Mouse (Mus musculus): ENCODE data around the gene Fetub. TPM values are rescaled to one million over a fixed set of nuclear protein-coding genes. Genes with fewer than 3 reads are reported as not detected.

Gene Fetub
- polyA plus RNA-seq, 1 experiment from 2014 or later, result not detected

DNA sequence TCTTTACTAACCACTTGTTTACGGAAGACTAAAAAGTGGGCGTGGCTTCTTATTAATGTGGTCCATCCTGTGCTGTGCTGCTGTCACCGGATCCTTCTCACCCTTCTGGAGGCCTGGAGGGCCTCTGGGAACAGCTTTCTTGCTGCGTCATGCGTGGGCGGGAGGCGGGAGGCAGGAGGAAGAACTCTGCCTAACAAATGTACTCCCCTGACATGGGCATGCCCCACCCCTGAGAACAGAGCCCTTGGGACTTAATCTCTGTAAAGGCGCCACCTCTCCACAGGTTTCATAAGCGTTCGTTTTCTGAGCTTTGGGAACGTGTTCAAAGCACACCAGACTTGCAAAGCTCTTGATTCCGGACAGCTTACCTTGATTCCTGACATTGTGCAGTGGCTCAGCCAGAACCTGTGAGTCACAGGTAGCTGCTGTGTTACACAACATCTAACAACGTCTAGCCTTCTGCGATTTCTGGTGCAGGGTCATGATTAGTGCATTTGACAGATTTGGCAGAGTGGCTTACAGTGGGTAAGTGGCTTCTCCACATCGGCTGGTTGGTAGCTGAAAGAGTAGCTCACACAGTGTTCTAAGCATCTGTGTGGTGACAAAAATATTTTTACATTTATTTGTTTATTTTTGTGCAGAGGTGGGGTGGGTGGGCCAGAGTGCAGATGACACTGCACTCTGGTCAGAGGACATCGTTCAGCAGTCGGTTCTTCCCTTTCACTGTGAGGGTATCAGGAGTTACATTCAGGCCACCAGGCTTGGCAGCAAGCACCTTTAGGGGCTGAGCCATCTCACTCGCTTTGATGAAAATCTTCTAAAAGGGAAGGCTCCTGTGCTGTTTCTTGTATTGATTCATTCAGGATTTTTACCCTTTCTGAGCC is 2.1 kb downstream of the Fetub start:
- no peaks in the 10 kb centered on the region for H3K27me3 ChIP-seq (ENCODE audit: control insufficient read depth, insufficient read depth, low read length)
- ATAC-seq (ENCODE audit: insufficient read depth, low FRiP score, low TSS enrichment) (no peak), DNase-seq (ENCODE audit: low spot score) (no peak)
- no peaks in the 10 kb centered on the region for H3K36me3 ChIP-seq (ENCODE audit: control insufficient read depth, insufficient read depth, low read length)
- no peaks in the 10 kb centered on the region for H3K9me3 ChIP-seq (ENCODE audit: control insufficient read depth, low read length)
- no peak overlapping the region for H3K4me2 ChIP-seq (ENCODE audit: low read depth)
- no peaks in the 10 kb centered on the region for H3K4me1 ChIP-seq (ENCODE audit: control insufficient read depth, insufficient read depth, low read length)
- no peak overlapping the region for H3K4me3 ChIP-seq (ENCODE audit: low read depth, low read length)
- WGBS, result 72% methylated on average over 18 of the region's 18 CpGs
- H3K27ac ChIP-seq (ENCODE audit: low read depth, low read length), result no peak overlapping the region
- H3K9ac ChIP-seq (ENCODE audit: low read length), result no peak overlapping the region

DNA sequence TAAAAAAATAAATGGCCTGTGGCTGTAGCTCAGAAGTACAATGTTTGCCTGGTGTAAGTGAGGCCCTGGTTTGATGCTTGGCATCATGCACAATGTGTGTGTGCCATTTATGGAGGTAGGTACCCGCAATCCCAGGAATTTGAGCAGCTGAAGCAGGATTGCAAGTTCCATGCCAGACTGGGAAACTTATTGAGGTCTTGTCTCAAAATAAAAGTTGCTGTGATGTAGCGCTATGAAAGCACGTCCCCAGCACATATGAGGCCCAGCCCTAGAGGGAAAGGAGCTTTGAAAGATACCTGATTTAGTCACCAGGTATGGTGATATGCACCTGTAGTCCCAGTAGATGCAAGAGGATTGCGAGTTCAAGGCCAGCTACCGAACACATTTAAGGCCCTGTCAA is 3.6 kb downstream of the Fetub start:
- H3K27ac ChIP-seq (ENCODE audit: low read depth, low read length), result no peak overlapping the region
- ATAC-seq (ENCODE audit: insufficient read depth, low FRiP score, low TSS enrichment) (no peak), DNase-seq (ENCODE audit: low spot score) (no peak)
- no peaks in the 10 kb centered on the region for H3K9me3 ChIP-seq (ENCODE audit: control insufficient read depth, low read length)
- H3K4me1 ChIP-seq (ENCODE audit: control insufficient read depth, insufficient read depth, low read length), result no peaks in the 10 kb centered on the region
- WGBS, result 95% methylated on average over 5 of the region's 5 CpGs
- no peak overlapping the region for H3K9ac ChIP-seq (ENCODE audit: low read length)
- H3K4me2 ChIP-seq (ENCODE audit: low read depth), result no peak overlapping the region
- H3K36me3 ChIP-seq (ENCODE audit: control insufficient read depth, insufficient read depth, low read length), result no peaks in the 10 kb centered on the region
- no peak overlapping the region for H3K4me3 ChIP-seq (ENCODE audit: low read depth, low read length)
- no peaks in the 10 kb centered on the region for H3K27me3 ChIP-seq (ENCODE audit: control insufficient read depth, insufficient read depth, low read length)

DNA sequence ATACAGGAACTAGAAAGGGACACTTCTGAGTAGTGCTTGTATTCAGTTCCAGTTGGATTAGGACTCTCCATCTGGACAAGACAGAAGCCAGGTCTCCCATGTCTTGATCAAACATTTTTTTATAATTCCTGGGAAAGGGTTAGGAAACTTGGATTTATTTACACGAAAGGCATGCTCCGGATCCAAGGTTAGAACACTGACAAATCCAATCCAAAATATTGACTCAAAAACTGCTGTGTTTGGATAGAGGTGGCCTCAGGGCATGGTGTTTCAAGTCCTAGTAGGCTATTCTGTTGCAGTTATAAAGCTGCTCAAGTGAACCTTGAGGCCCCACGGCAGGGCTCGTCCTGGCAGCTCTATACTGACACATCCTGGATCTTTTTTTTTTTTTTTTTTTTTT is 4.3 kb downstream of the Fetub start:
- no peak overlapping the region for H3K9ac ChIP-seq (ENCODE audit: low read length)
- H3K27ac ChIP-seq (ENCODE audit: low read depth, low read length), result no peak overlapping the region
- no peaks in the 10 kb centered on the region for H3K9me3 ChIP-seq (ENCODE audit: control insufficient read depth, low read length)
- 81% methylated on average over 4 of the region's 4 CpGs for WGBS
- no peaks in the 10 kb centered on the region for H3K4me1 ChIP-seq (ENCODE audit: control insufficient read depth, insufficient read depth, low read length)
- no peaks in the 10 kb centered on the region for H3K27me3 ChIP-seq (ENCODE audit: control insufficient read depth, insufficient read depth, low read length)
- no peak overlapping the region for H3K4me2 ChIP-seq (ENCODE audit: low read depth)
- ATAC-seq (ENCODE audit: insufficient read depth, low FRiP score, low TSS enrichment) (no peak), DNase-seq (ENCODE audit: low spot score) (no peak)
- H3K36me3 ChIP-seq (ENCODE audit: control insufficient read depth, insufficient read depth, low read length), result no peaks in the 10 kb centered on the region
- H3K4me3 ChIP-seq (ENCODE audit: low read depth, low read length), result no peak overlapping the region

DNA sequence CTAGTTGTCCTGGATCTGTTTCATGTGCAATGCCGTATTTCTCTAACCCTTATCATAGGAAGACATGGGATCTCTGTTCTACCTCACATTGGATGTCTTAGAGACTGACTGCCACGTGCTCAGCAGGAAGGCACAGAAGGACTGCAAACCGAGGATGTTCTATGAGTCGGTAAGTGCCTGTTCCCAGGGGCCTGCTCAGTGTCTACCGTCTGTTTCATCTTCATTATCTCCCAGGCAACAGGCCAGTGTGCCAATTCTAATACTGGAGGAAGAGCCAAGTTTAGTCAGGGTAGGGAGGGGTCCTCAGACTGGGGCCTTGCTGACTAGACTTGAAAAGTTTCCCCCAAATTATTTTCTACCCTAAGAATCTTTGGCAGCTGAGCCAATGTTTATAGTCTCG is 11.4 kb downstream of the Fetub start:
- no peak for ATAC-seq (ENCODE audit: insufficient read depth, low FRiP score, low TSS enrichment)
- Histone ChIP-seq H3K4me2 (ENCODE audit: low read depth) (no peak overlapping the region), H3K36me3 (ENCODE audit: control insufficient read depth, insufficient read depth, low read length) (no peaks in the 10 kb centered on the region), H3K9ac (ENCODE audit: low read length) (no peak overlapping the region), H3K27me3 (ENCODE audit: control insufficient read depth, insufficient read depth, low read length) (no peaks in the 10 kb centered on the region), H3K27ac (ENCODE audit: low read depth, low read length) (no peak overlapping the region), H3K4me3 (ENCODE audit: low read depth, low read length) (no peak overlapping the region), H3K4me1 (ENCODE audit: control insufficient read depth, insufficient read depth, low read length) (no peaks in the 10 kb centered on the region), H3K9me3 (ENCODE audit: control insufficient read depth, low read length) (no peaks in the 10 kb centered on the region)
- no peak for DNase-seq (ENCODE audit: low spot score)
- 80% methylated on average over 6 of the region's 6 CpGs for WGBS

DNA sequence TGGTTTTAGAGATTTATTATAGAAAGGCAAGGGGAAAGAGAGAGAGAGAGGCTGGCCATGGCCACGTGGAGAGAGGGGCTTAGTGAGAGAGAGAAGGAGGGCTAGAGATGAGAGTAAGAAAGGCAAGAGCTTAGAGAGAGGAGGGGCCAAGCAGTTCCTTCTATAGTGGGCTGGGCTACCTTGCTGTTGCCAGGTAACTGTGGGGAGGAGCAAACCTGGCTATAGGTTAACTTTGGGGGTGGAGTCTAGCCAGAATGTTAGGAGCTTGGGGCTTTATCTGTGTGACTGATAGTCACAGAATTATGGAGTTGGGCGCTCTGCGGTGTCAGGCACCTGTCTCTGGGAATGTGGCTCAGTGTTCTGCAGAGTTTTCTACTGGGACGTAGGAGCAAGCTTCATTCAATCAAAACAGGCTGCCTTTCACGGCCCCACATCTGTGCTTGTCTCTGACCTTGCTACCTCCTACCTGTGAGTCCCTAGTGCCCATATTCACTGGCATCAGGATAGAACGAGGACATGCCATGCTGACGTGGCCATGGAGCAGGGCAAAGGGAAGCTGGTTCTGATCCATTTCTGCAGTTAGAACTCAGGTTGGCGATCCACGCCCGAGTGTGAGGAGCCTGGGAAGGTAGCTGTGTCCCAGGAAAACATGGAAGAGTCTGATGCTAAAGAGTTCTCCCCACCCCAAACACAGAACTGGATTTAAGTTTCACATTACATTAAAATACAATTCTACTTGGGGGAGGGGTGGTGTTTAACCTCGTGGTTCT is 13.5 kb downstream of the Fetub start:
- H3K27me3 ChIP-seq (ENCODE audit: control insufficient read depth, insufficient read depth, low read length), result no peaks in the 10 kb centered on the region
- H3K4me1 ChIP-seq (ENCODE audit: control insufficient read depth, insufficient read depth, low read length), result no peaks in the 10 kb centered on the region
- WGBS, result 91% methylated on average over 11 of the region's 11 CpGs
- no peak overlapping the region for H3K9ac ChIP-seq (ENCODE audit: low read length)
- H3K9me3 ChIP-seq (ENCODE audit: control insufficient read depth, low read length), result no peaks in the 10 kb centered on the region
- no peak overlapping the region for H3K4me2 ChIP-seq (ENCODE audit: low read depth)
- no peak overlapping the region for H3K4me3 ChIP-seq (ENCODE audit: low read depth, low read length)
- no peak for DNase-seq (ENCODE audit: low spot score)
- no peak for ATAC-seq (ENCODE audit: insufficient read depth, low FRiP score, low TSS enrichment)
- no peak overlapping the region for H3K27ac ChIP-seq (ENCODE audit: low read depth, low read length)
- no peaks in the 10 kb centered on the region for H3K36me3 ChIP-seq (ENCODE audit: control insufficient read depth, insufficient read depth, low read length)

DNA sequence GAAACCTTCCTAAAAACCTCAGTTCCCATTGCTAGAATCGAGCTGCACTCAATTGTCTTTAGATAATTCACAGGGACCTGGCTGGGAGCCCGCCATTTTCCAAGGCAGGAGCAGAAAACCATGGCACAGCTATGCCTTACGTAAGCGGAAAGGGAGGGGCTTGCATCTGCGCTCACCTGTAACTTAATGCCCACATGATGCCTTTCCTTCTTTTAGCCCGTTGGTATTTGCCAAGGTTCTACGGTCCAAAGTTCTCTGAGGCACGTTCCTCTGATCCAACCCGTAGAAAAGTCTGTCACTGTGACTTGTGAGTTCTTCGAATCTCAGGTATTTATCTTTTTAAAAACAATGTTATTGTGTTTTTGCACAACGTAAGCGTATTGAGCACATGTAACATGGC is 19.5 kb downstream of the Fetub start:
- 90% methylated on average over 12 of the region's 12 CpGs for WGBS
- Histone ChIP-seq H3K27ac (ENCODE audit: low read depth, low read length) (no peak overlapping the region), H3K36me3 (ENCODE audit: control insufficient read depth, insufficient read depth, low read length) (no peaks in the 10 kb centered on the region), H3K9me3 (ENCODE audit: control insufficient read depth, low read length) (no peaks in the 10 kb centered on the region), H3K9ac (ENCODE audit: low read length) (no peak overlapping the region), H3K4me1 (ENCODE audit: control insufficient read depth, insufficient read depth, low read length) (no peaks in the 10 kb centered on the region), H3K4me2 (ENCODE audit: low read depth) (no peak overlapping the region), H3K27me3 (ENCODE audit: control insufficient read depth, insufficient read depth, low read length) (no peaks in the 10 kb centered on the region), H3K4me3 (ENCODE audit: low read depth, low read length) (no peak overlapping the region)
- ATAC-seq (ENCODE audit: insufficient read depth, low FRiP score, low TSS enrichment), result no peak
- DNase-seq (ENCODE audit: low spot score), result no peak

DNA sequence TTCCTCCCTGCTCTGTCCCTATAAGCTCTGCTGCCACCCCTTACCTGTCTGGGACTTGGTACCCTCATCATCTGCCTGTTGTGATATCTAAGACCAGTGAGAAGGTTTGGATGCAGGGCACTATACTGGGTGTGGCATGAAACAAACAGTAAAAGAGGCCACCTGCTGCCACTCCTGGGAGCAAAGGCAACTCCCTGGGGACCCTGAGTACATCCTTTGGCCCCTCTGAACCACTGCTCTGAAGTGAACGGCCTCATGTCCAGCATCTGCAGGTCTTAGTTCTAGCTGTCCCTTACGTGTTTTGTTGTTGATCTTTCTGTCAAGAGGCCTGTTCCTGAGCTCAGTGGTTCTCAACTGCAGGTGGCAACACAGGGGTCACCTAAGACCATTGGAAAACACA is 20.4 kb downstream of the Fetub start:
- Histone ChIP-seq H3K4me2 (ENCODE audit: low read depth) (no peak overlapping the region), H3K36me3 (ENCODE audit: control insufficient read depth, insufficient read depth, low read length) (no peaks in the 10 kb centered on the region), H3K9ac (ENCODE audit: low read length) (no peak overlapping the region), H3K4me1 (ENCODE audit: control insufficient read depth, insufficient read depth, low read length) (no peaks in the 10 kb centered on the region), H3K4me3 (ENCODE audit: low read depth, low read length) (no peak overlapping the region), H3K27me3 (ENCODE audit: control insufficient read depth, insufficient read depth, low read length) (no peaks in the 10 kb centered on the region), H3K27ac (ENCODE audit: low read depth, low read length) (no peak overlapping the region), H3K9me3 (ENCODE audit: control insufficient read depth, low read length) (no peaks in the 10 kb centered on the region)
- DNase-seq (ENCODE audit: low spot score) (no peak), ATAC-seq (ENCODE audit: insufficient read depth, low FRiP score, low TSS enrichment) (no peak)
- WGBS, result 77% methylated on average over 2 of the region's 2 CpGs

DNA sequence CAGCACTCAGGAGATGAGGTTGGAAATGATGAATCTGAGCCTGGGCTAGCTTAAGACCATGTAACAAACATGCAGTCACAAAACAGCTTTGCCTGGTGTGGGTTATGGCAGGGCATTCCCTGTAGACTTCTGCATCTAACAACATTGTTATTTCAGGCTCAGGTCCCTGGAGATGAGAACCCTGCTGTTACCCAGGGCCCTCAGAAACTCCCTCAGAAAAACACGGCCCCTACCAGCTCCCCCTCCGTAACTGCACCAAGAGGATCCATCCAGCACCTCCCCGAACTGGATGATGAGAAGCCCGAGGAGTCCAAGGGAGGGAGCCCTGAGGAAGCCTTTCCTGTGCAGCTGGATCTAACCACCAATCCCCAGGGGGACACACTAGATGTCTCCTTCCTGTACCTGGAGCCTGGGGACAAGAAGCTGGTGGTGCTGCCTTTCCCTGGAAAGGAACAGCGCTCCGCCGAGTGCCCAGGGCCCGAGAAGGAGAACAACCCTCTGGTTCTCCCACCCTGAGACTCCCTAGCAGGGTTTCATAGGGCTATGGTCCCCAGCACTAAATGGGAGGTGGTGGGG is 21.1 kb downstream of the Fetub start:
- no peak overlapping the region for H3K4me2 ChIP-seq (ENCODE audit: low read depth)
- ATAC-seq (ENCODE audit: insufficient read depth, low FRiP score, low TSS enrichment), result no peak
- DNase-seq (ENCODE audit: low spot score), result no peak
- no peaks in the 10 kb centered on the region for H3K36me3 ChIP-seq (ENCODE audit: control insufficient read depth, insufficient read depth, low read length)
- H3K9me3 ChIP-seq (ENCODE audit: control insufficient read depth, low read length), result no peaks in the 10 kb centered on the region
- 87% methylated on average over 8 of the region's 8 CpGs for WGBS
- H3K9ac ChIP-seq (ENCODE audit: low read length), result no peak overlapping the region
- H3K27me3 ChIP-seq (ENCODE audit: control insufficient read depth, insufficient read depth, low read length), result no peaks in the 10 kb centered on the region
- H3K4me3 ChIP-seq (ENCODE audit: low read depth, low read length), result no peak overlapping the region
- no peak overlapping the region for H3K27ac ChIP-seq (ENCODE audit: low read depth, low read length)
- no peaks in the 10 kb centered on the region for H3K4me1 ChIP-seq (ENCODE audit: control insufficient read depth, insufficient read depth, low read length)
